Mouse (Mus musculus) retina, postnatal 1 day (tissue): ENCODE data around the gene Nosip.
"Not testable (repeated sequence)": the region's sequence is repeated elsewhere in the genome, so short reads cannot be mapped to it uniquely, and the experiment has no call there.

ENCODE experiments used
- DNase-seq: peaks from one replicate; pipeline ENCODE4 v3.0.0-alpha.2; 2012

The Nosip gene

DNA sequence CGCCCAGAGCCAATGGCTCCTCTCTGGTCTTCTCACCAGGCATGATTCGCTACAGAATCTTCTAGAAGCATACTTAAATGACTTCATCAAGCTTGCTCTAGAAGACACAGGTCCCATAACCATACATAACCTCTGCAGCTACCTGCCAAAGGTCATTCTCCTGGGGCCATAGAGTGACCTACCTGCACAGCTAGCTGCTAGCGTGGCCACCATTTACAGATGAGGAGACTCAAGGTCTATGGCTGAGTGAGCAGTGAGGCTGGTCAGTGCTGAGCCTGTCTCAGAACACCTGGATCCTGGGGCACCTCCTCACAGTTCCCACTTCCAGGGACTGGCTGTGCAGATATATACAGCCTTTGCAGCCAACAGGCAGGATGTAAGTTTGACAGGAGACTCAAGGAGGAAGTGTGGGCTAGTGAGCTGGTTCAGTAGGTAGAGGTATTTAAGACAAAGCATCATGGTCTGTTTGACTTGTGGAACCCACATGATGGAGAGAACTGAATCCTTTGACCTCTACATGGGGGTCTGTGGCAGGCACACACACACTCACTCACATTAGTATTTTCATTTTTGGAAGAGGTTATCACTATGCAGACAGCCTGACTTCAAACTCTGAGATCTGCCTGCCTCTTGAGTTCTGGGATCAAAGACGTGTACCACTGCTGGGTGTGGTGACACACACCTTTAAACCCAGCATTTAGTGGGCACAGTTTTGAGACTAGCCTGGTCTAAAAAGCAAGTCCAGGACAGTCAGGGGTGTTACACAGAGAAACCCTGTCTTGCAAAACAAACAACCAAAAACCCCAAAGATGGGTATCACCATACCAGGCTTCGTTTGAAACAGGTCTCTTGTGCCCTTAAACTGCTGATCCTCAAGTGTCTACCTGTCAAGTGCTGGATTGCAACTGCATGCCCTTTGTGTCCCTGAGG lies 57.8 kb downstream of the Nosip start:
- no peak for DNase-seq

DNA sequence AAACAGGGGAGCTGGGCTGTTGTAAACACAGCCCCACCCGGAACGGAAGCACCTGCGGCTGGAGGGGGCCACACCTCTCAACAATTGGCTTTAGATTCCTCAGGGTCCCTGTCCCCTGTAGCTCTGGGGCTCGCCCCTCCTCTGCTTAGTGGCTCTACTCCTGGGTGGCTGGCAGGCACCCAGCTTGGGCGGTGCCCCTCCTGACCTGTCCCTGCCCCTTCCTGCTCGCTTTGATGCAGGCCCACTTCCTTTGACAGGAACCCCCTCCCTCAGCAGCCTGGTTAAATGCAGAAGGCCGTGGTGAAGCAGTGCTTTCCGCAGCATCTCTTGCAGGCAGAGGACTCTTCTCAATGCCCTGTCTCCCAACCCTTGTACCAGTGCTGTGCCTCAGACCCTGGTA lies 59.2 kb downstream of the Nosip start:
- DNase-seq: no peak

DNA sequence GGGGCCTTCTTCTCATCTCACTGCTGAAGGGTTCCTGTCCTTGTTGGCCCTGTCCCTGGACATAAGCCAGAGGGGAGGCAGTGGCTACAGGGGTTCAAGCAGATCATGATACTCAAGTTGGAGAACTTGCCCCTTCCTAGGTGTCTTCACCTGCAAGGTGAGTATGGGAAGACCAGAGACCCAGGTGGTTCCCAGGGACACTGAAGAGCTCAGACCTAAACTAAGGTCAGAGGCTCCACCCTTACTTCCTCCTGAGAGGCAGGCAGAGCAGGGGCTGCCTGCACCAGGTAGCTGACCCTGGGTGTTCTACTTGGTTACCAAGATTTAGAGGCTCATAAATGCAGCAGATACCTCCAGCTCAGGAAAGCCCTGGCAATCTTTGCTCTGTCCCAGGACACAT lies 59.7 kb downstream of the Nosip start:
- no peak for DNase-seq

DNA sequence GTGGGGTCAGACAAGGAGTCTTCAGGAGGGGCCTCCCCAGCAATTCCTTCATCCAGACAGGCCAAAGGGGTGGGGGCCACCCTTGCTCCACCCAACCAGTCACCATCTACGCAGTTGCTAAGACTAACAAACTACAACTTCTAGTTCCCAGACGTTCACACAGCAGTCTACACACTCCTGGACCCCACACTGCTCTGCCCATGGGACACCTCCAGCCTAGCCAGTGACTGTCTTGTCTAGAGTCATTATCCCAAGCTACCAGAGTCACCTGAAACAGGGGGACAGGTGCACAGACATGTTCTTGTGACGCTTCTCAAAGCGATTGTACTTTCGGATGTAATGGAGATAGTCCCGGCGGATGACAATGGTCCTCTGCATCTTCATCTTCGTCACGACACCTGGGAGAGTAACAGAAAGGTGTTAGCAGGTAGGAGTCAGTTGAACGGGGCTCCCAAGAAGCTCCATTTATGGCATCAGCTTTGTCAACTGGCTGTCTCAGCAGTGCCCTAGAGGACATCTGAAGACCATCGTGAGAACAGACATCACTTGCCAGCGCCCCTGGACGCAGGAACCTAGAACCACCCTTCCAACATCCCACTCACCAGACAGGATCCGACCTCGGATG lies 60.4 kb downstream of the Nosip start:
- no peak for DNase-seq

DNA sequence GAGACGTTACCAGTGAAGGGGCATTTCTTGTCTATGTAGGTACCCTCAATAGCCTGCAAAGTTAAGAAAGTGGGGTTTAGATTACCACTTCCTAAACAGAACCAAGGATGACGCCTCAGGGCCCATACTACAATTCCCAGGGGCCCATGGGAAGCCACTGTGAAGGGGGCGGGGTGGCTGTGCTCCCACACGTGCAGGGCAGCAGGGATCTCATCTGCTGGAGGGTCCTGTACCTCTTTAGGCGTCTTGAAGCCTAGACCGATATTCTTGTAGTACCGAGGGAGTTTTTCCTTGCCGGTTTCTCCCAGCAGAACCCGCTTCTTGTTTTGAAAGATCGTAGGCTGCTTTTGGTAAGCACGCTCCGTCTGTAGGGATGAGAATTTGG lies 60.9 kb downstream of the Nosip start:
- peak; percentile 20 for DNase-seq

DNA sequence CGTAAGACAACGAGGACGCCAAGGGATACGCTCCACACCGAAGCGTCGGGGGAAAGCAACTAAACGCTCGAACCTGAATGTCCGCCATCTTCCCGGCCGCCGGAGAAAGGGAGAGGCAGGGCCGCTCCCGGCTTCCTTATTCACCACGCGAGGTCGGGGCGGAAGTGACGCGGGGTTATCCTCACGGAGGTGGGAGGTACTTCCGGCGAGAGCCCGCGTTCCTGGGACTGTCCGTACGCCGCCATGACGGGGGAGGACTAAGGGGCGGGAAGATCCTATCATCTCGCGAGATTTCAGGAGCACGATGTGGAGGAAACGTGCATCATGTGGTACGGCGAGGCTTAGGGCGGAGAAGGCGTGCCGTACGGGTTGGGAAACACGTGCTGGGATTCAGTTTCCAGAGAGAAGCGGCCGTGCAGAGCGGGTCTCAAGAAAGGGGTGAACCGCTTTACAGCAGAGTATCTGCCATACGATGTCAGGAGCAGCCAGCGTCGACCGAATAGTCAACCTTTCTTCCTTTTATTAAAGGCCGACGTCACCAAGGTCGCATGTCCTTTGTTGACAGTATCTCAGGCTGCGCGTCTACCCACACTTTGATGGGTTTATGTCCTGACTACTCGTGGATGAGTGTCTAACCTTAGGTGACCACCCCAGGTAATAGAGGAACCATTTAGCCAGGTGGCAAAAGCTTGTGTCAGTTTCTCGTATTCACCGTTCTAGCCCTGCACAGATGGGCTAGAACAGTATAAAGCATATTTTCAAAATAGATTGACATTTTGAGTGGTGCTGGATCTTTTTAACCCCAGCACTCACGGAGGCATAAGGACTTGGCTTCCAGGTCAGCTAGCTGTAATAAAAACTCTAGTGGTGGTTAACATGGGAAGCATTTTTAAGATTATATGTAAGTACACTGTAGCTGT lies 62.3 kb downstream of the Nosip start, which contains the start of gene Rps11:
TSS of gene Rps11 (minus strand) at position 216 of the 920 bp plus-strand sequence.
- peak; percentile 100 for DNase-seq

DNA sequence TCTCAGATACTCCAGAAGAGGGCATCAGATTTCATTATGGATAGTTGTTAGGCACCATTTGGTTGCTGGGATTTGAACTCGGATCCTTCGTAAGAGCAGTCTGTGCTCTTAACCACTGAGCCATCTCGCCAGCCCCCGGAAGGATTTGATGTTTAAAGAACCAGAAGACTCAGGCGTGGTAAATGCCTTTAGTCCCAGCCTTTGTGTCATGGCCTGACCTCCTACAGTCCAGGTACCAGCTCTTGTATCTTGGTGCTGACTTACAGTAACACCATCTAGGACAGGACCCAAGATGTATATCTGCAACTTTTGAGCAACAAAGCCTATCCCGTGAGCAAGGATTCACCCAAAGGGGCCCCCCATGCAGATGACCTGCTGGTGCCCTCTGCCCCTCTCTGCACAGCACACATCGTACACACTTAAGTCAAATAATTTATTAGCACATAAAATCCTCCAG lies 62.9 kb downstream of the Nosip start:
- peak; percentile 45 for DNase-seq

DNA sequence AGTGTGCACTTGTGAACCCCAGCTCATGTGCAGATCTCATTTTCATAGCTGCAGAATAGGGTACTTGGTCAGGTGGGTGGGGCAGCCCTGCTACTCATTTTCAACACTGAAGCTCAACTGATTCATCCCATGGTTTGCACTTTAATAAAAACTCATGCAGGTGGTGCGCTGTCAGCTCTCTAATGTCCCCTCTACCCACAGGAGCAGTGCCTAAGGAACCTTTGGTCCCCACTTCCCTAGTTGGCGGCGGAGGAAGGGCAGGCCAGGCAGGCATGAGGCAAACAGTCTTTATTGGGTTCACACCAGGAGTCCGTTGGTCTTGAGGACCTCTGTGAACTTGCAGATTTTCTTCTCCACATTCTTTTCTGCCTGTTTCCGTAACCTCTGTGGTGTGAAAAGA lies 63.4 kb downstream of the Nosip start:
- DNase-seq: not testable (repeated sequence)

DNA sequence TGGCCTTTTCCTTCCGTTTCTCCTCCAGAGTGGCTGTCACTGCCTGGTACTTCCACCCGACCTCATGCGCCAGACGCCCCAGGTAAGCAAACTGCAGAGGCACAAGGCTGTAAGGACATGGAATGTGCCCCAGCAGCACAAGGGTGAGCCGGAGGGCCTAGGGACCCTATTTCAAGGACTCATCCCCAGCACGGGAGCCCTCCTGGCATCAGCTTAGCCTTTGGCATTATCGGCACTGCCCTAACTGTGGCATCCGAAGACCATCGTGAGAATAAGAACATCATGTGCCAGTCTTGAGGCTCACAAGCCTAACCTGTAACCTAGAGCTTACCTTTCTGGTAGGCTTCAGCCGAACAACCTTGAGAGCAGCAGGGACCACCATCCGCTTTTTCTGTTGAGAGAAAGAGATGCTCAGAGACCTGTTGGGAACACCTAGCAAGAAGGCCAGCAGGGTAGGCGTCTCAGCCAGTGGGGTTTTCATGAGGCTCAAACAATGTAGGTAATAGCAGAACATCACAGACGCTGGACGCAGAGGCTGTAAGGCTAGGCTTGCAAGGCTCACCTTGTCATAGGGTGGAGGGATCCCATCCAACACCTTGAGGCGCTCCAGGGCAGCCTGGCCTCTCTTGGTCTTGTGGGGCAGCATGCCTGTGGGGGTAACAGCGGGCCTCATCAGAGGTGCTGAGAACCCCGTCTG lies 64.1 kb downstream of the Nosip start:
- DNase-seq: no peak

DNA sequence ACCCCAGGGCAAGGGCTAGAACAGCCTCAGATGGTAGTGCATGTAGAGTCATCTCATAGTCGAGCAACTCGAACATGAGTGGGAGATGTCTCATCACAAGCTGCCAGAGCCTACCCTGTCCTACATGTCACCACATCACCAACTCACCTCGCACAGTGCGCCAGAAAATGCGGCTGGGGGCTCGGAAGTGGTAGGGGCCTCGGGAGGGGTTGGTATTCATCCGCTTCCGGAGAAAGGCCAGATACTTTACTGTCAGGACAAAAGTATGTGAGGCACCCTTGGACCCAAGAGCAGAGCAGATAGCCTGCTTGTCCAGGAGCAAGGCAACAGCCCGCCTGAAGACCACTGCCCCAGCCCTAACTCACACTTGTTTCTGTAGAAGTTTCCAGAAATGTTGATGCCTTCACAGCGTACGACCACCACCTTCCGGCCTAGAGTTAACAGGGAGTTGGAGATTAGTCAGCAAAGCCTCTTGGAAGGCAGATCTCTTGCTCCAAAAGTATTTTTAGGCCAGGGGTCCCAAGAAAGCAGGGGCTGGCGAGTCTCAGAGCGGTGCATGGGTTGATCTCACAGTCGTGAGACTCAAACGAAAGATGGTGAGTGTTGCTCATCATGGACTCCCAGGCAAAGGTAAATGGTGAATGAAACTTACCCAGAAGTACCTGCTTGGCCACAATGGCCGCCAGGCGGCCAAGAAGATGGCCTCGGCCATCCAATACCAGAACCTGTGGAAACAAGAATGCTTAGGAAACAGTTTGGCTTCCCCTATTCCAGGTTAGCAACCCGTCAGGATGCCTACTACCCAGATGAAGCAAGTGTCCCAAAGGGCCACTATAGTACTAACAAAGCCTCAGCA lies 64.8 kb downstream of the Nosip start:
- no peak for DNase-seq
